Mouse (Mus musculus): ENCODE data around the gene Tomm40l. TPM values are rescaled to one million over a fixed set of nuclear protein-coding genes. Genes with fewer than 3 reads are reported as not detected.
A peak's percentile ranks its signal among the peaks of the same experiment; 100 is the strongest.

Tomm40l gene
- 10 to 100 TPM; 71.4 to 71.6 TPM for total RNA-seq (2021)

GRCm38 (mm10) chr1:171222238-171223155 lies at the start of gene Tomm40l:
Tomm40l (minus strand) TSS chr1:171222514.
- intact Hi-C loops (cut with DNase I), result loop anchor here (2.0 kb wide), 1 partner anchor 24 kb away; no protein-coding TSS in a partner anchor
- peak; percentile 94 to 97 for DNase-seq (ENCODE audit: extremely low spot score in 1 of 2, low spot score in 2 of 2)

- intact Hi-C loops (cut with DNase I), result no loop called here
Measured at GRCm38 (mm10) chr1:171272086-171272485, 49.8 kb upstream of the Tomm40l start.

GRCm38 (mm10) chr1:171271622-171272021 lies 49.3 kb upstream of the Tomm40l start:
- intact Hi-C loops (cut with DNase I), result no loop called here

More at GRCm38 (mm10) chr1:171272086-171272485, 49.8 kb upstream of the Tomm40l start:
- DNase-seq (ENCODE audit: extremely low spot score in 1 of 2, low spot score in 2 of 2), result no peak

GRCm38 (mm10) chr1:171271196-171271595 lies 48.9 kb upstream of the Tomm40l start:
- intact Hi-C loops (cut with DNase I), result no loop called here
- no peak for DNase-seq (ENCODE audit: extremely low spot score in 1 of 2, low spot score in 2 of 2)

More at GRCm38 (mm10) chr1:171271622-171272021, 49.3 kb upstream of the Tomm40l start:
- DNase-seq (ENCODE audit: extremely low spot score in 1 of 2, low spot score in 2 of 2), result no peak

- intact Hi-C loops (cut with DNase I), result no loop called here
- peak in 1 of 2 experiments; percentile 56 for DNase-seq (ENCODE audit: extremely low spot score in 1 of 2, low spot score in 2 of 2)
Measured at GRCm38 (mm10) chr1:171270573-171270900, 48.2 kb upstream of the Tomm40l start.

GRCm38 (mm10) chr1:171269848-171270572 lies 47.7 kb upstream of the Tomm40l start, which contains the start of gene B4galt3:
B4galt3 (plus strand) TSS chr1:171270328.
- intact Hi-C loops (cut with DNase I), result no loop called here

GRCm38 (mm10) chr1:171268341-171268740 lies 46.0 kb upstream of the Tomm40l start:
- intact Hi-C loops (cut with DNase I), result no loop called here
- DNase-seq (ENCODE audit: extremely low spot score in 1 of 2, low spot score in 2 of 2), result no peak

More at GRCm38 (mm10) chr1:171269848-171270572, 47.7 kb upstream of the Tomm40l start, which contains the start of gene B4galt3:
- DNase-seq (ENCODE audit: extremely low spot score in 1 of 2, low spot score in 2 of 2), result peak; percentile 91 to 95

GRCm38 (mm10) chr1:171265971-171266744 lies 43.8 kb upstream of the Tomm40l start:
- intact Hi-C loops (cut with DNase I), result no loop called here
- DNase-seq (ENCODE audit: extremely low spot score in 1 of 2, low spot score in 2 of 2), result no peak

GRCm38 (mm10) chr1:171263666-171264461 lies 41.5 kb upstream of the Tomm40l start:
- intact Hi-C loops (cut with DNase I), result no loop called here
- DNase-seq (ENCODE audit: extremely low spot score in 1 of 2, low spot score in 2 of 2), result no peak

- intact Hi-C loops (cut with DNase I), result no loop called here
- DNase-seq (ENCODE audit: extremely low spot score in 1 of 2, low spot score in 2 of 2), result peak in 1 of 2 experiments; percentile 73
Measured at GRCm38 (mm10) chr1:171263185-171263611, 40.9 kb upstream of the Tomm40l start.

GRCm38 (mm10) chr1:171262594-171263130 lies 40.3 kb upstream of the Tomm40l start:
- intact Hi-C loops (cut with DNase I), result no loop called here
- DNase-seq (ENCODE audit: extremely low spot score in 1 of 2, low spot score in 2 of 2), result peak; percentile 84 to 89

GRCm38 (mm10) chr1:171260316-171260715 lies 38.0 kb upstream of the Tomm40l start:
- intact Hi-C loops (cut with DNase I), result no loop called here
- DNase-seq (ENCODE audit: extremely low spot score in 1 of 2, low spot score in 2 of 2), result no peak

GRCm38 (mm10) chr1:171258921-171259320 lies 36.6 kb upstream of the Tomm40l start:
- no peak for DNase-seq (ENCODE audit: extremely low spot score in 1 of 2, low spot score in 2 of 2)
- intact Hi-C loops (cut with DNase I), result loop anchor here (10.0 kb wide), 1 partner anchor 364 kb away; no protein-coding TSS in a partner anchor

GRCm38 (mm10) chr1:171257781-171258180 lies 35.5 kb upstream of the Tomm40l start:
- intact Hi-C loops (cut with DNase I), result loop anchor here (10.0 kb wide), 1 partner anchor 363 kb away; no protein-coding TSS in a partner anchor

GRCm38 (mm10) chr1:171256937-171257548 lies 34.7 kb upstream of the Tomm40l start:
- intact Hi-C loops (cut with DNase I), result loop anchor here (10.0 kb wide), 1 partner anchor 362 kb away; no protein-coding TSS in a partner anchor
- peak in 1 of 2 experiments; percentile 72 for DNase-seq (ENCODE audit: extremely low spot score in 1 of 2, low spot score in 2 of 2)

More at GRCm38 (mm10) chr1:171257781-171258180, 35.5 kb upstream of the Tomm40l start:
- no peak for DNase-seq (ENCODE audit: extremely low spot score in 1 of 2, low spot score in 2 of 2)

- intact Hi-C loops (cut with DNase I), result loop anchor here (10.0 kb wide), 1 partner anchor 361 kb away; no protein-coding TSS in a partner anchor
- DNase-seq (ENCODE audit: extremely low spot score in 1 of 2, low spot score in 2 of 2), result no peak
Measured at GRCm38 (mm10) chr1:171256095-171256818, 33.9 kb upstream of the Tomm40l start.
